Mouse (Mus musculus) midbrain, embryonic 14.5 days (tissue): Measurements from ENCODE around the gene Slc25a33. TPM values are rescaled to one million over a fixed set of nuclear protein-coding genes. Genes with fewer than 3 reads are reported as not detected.
"Not testable (repeated sequence)": the region's sequence is repeated elsewhere in the genome, so short reads cannot be mapped to it uniquely, and the experiment has no call there.

Experiments used
- ATAC-seq: fragments of 200-750 bp; cut with Nextera tagmentation; 2 replicates; pipeline ENCODE4 v1.8.0; 2017; ENCODE audit warnings: moderate number of reproducible peaks, moderate library complexity; ENCODE audit not compliant: low FRiP score, low TSS enrichment
- DNase-seq: peaks from one replicate; pipeline ENCODE4 v3.0.0-alpha.2; 2015
- H3K27ac ChIP-seq: fragments of 300-500 bp; sonication (generic); replicated peaks from 2 replicates; pipeline ENCODE4 v1.5.1; 2014; ENCODE audit warnings: mild to moderate bottlenecking, low read depth, low read length, moderate library complexity
- H3K27me3 ChIP-seq: fragments of 300-500 bp; sonication (generic); 2 replicates; pipeline ENCODE4 v1.6.1; 2014; ENCODE audit warnings: low read length, control low read depth, mixed read lengths; ENCODE audit not compliant: control insufficient read depth, insufficient read depth
- H3K36me3 ChIP-seq: fragments of 300-500 bp; sonication (generic); 2 replicates; pipeline ENCODE4 v1.6.1; 2014; ENCODE audit warnings: low read length, control low read depth; ENCODE audit not compliant: control insufficient read depth, insufficient read depth
- H3K4me1 ChIP-seq: fragments of 300-500 bp; sonication (generic); 2 replicates; pipeline ENCODE4 v1.6.1; 2014; ENCODE audit warnings: mild to moderate bottlenecking, antibody characterized with exemption, low read length, control low read depth; ENCODE audit not compliant: control insufficient read depth, insufficient read depth
- H3K4me2 ChIP-seq: fragments of 300-500 bp; sonication (generic); 2 replicates; pipeline ENCODE4 v1.6.1; 2014; ENCODE audit warnings: mild to moderate bottlenecking, low read length, moderate library complexity
- H3K4me3 ChIP-seq: fragments of 300-500 bp; sonication (generic); replicated peaks from 2 replicates; pipeline ENCODE4 v1.5.1; 2014; ENCODE audit warnings: low read depth, low read length
- H3K9ac ChIP-seq: fragments of 300-500 bp; sonication (generic); replicated peaks from 2 replicates; pipeline ENCODE4 v1.6.1; 2014; ENCODE audit warnings: mild to moderate bottlenecking, low read length, moderate library complexity
- H3K9me3 ChIP-seq: fragments of 300-500 bp; sonication (generic); 2 replicates; pipeline ENCODE4 v1.6.1; 2016; ENCODE audit warnings: low read length, control low read depth, mixed read lengths; ENCODE audit not compliant: control insufficient read depth
- WGBS: fragments of 180-500 bp; shearing (Covaris S2); extraction: QIAGEN DNeasy Blood & Tissue Kit; methylation state at CpG from one replicate; pipeline ENCODE4 v1.1.7; 2014; 5-methylcytosine and 5-hydroxymethylcytosine counted together
- polyA plus RNA-seq: library from polyadenylated mRNA; unstranded; fragments of >200 nt; fragmentation: Nextera tagmentation; extraction: Ambion mirVana; gene quantifications from 2 replicates; pipeline ENCODE4 v1.2.1, GENCODE M21; 2014

Gene Slc25a33
- polyA plus RNA-seq, 1 experiment from 2014 or later, result 29.1 TPM

DNA sequence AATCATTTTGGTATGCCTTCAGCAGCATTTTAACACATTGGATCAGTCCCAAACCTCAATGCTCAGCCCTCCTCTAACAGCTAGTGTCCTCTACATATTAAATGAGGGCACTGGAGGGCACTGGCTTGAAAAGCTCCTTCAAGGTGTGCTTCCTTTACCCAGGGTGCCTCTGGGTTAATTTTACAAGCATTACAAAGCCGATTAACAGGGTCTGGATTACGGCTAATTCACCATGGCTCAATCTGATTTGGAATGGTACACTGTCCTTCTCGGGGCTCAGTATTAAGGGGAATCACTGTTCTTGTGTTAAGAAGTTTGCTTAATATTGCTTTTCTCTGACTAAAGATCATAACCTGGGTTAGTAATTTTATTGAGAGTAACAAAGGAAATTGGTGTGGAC, 21.2 kb downstream of the Slc25a33 start:
- H3K9me3 ChIP-seq, result no peaks in the 10 kb centered on the region
- no peak overlapping the region for H3K4me2 ChIP-seq
- no peak for ATAC-seq
- H3K4me1 ChIP-seq, result 0 out of 2 replicates have a peak, but pooled peaks cover 16% of the 10 kb centered on the region
- peaks cover 3% of the 10 kb centered on the region; the same call in 1 of the 2 replicates for H3K36me3 ChIP-seq
- peak; percentile 34 for DNase-seq
- WGBS, result 21% methylated on average over 3 of the region's 3 CpGs
- no peak overlapping the region for H3K27ac ChIP-seq
- H3K9ac ChIP-seq, result no peak overlapping the region
- no peak overlapping the region for H3K4me3 ChIP-seq
- no peaks in the 10 kb centered on the region for H3K27me3 ChIP-seq

DNA sequence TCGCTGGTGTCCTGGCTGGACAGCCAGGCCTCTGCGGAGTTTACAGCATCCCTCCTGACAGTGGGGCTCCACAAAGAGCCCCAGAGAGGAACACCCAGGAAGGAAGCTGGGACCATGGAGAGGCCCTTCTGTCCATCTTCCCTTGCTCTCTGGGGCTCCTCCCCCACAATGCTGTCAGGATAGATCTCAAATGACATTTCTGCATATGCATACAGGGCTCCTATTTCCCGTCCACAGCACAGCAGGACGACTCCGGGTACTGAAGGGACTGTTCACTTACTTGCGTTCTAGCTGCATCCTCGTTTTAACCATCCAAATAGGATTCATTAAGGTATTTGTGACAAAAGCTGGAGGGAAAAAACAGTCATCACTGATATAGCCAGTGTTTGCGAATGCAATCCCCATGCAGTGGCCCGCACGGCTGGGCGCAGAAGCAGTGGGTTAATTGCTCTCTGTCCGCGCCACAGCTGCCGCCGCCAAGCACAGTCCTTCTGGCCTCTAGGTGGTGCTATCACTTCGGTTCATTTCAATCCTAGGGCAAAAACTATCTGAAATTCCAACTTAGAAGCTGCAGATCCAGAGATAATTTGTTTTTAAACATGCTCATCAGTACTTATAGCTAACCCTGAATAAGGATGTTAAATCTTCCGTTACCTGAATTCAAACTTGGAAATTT, 21.8 kb downstream of the Slc25a33 start:
- Histone ChIP-seq H3K4me3 (no peak overlapping the region), H3K27ac (no peak overlapping the region), H3K9ac (no peak overlapping the region), H3K4me1 (0 out of 2 replicates have a peak, but pooled peaks cover 16% of the 10 kb centered on the region), H3K36me3 (peaks cover 3% of the 10 kb centered on the region; the same call in 1 of the 2 replicates), H3K9me3 (no peaks in the 10 kb centered on the region), H3K4me2 (no peak overlapping the region), H3K27me3 (no peaks in the 10 kb centered on the region)
- DNase-seq, result peak; percentile 89
- ATAC-seq, result peak; percentile 67
- WGBS, result 22% methylated on average over 17 of the region's 17 CpGs

- Histone ChIP-seq H3K9ac (no peak overlapping the region), H3K4me1 (0 out of 2 replicates have a peak, but pooled peaks cover 16% of the 10 kb centered on the region), H3K4me3 (no peak overlapping the region), H3K36me3 (peaks cover 3% of the 10 kb centered on the region), H3K27ac (no peak overlapping the region), H3K9me3 (no peaks in the 10 kb centered on the region), H3K27me3 (no peaks in the 10 kb centered on the region), H3K4me2 (no peak overlapping the region)
- ATAC-seq (no peak), DNase-seq (no peak)
- 22% methylated on average over 5 of the region's 5 CpGs for WGBS
Observed at GRCm38 (mm10) chr4:149750671-149751070, 23.4 kb downstream of the Slc25a33 start.

GRCm38 (mm10) chr4:149749663-149750015, 24.4 kb downstream of the Slc25a33 start:
- H3K9me3 ChIP-seq, DNase-seq, H3K4me2 ChIP-seq, ATAC-seq, H3K36me3 ChIP-seq, H3K9ac ChIP-seq, H3K27me3 ChIP-seq, H3K27ac ChIP-seq, H3K4me3 ChIP-seq: not testable (repeated sequence)
- H3K4me1 ChIP-seq, result 0 out of 2 replicates have a peak, but pooled peaks cover 16% of the 10 kb centered on the region
- WGBS, result 93% methylated on average over 3 of the region's 3 CpGs

DNA sequence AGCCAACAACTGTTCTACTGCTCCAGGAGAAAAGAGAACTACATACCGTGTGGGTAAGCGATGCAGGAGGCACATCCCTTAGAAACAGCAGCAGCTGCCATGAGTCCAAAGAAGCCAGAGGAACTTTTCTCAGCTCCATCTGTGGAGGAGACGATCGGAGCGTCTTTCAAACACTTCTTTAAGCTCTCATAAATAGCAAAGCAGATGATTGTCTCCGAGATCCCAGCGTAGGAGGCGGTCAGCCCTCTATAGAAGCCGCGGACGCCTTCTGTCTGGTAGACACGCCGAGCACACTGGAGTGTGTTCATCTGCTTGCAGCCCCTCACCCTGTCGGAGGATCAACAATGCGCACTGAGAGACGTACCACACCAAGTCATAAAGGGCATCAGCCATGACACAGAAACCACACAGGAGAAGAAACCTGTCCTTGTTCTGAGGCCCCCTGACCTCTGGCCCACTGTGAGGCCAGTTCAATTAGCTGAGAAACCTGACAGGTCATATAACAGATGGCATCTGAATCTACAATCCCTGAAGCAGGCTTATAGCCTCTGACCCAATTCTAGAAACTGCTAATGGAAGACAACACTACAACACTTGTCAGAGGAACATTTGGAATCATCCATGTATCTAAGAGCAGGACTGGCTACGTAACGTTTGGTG, 24.9 kb downstream of the Slc25a33 start:
- H3K4me1 ChIP-seq, result 0 out of 2 replicates have a peak, but pooled peaks cover 16% of the 10 kb centered on the region
- H3K4me2 ChIP-seq, result no peak overlapping the region
- WGBS, result 86% methylated on average over 18 of the region's 18 CpGs
- H3K27ac ChIP-seq, result no peak overlapping the region
- H3K27me3 ChIP-seq, result no peaks in the 10 kb centered on the region
- no peaks in the 10 kb centered on the region for H3K9me3 ChIP-seq
- ATAC-seq (no peak), DNase-seq (no peak)
- no peak overlapping the region for H3K4me3 ChIP-seq
- peaks cover 11% of the 10 kb centered on the region for H3K36me3 ChIP-seq
- H3K9ac ChIP-seq, result no peak overlapping the region

- DNase-seq (no peak), ATAC-seq (no peak)
- Histone ChIP-seq H3K4me2 (no peak overlapping the region), H3K27ac (no peak overlapping the region), H3K9me3 (no peaks in the 10 kb centered on the region), H3K4me1 (no peaks in the 10 kb centered on the region), H3K36me3 (peaks cover 32% of the 10 kb centered on the region), H3K9ac (no peak overlapping the region), H3K4me3 (no peak overlapping the region), H3K27me3 (no peaks in the 10 kb centered on the region)
- WGBS, result 86% methylated on average over 7 of the region's 7 CpGs
Observed at GRCm38 (mm10) chr4:149744119-149744518, 30.0 kb downstream of the Slc25a33 start.

GRCm38 (mm10) chr4:149742011-149742530, 32.0 kb downstream of the Slc25a33 start:
- DNase-seq (no peak), ATAC-seq (no peak)
- H3K36me3 ChIP-seq, result peaks cover 32% of the 10 kb centered on the region
- peaks cover 2% of the 10 kb centered on the region for H3K4me1 ChIP-seq
- H3K27me3 ChIP-seq, result no peaks in the 10 kb centered on the region
- H3K9ac ChIP-seq, result no peak overlapping the region
- H3K4me2 ChIP-seq, result no peak overlapping the region
- no peak overlapping the region for H3K4me3 ChIP-seq
- no peaks in the 10 kb centered on the region for H3K9me3 ChIP-seq
- H3K27ac ChIP-seq, result no peak overlapping the region
- WGBS, result 95% methylated on average over 14 of the region's 14 CpGs

- Histone ChIP-seq H3K27ac (no peak overlapping the region), H3K4me1 (peaks cover 20% of the 10 kb centered on the region), H3K27me3 (no peaks in the 10 kb centered on the region), H3K9me3 (no peaks in the 10 kb centered on the region), H3K4me2 (no peak overlapping the region), H3K36me3 (peaks cover 32% of the 10 kb centered on the region), H3K9ac (no peak overlapping the region), H3K4me3 (no peak overlapping the region)
- 94% methylated on average over 7 of the region's 7 CpGs for WGBS
- DNase-seq, result no peak
- no peak for ATAC-seq
Observed at GRCm38 (mm10) chr4:149740301-149740700, 33.8 kb downstream of the Slc25a33 start.
